8 mouse cellular contexts compared by ENCODE assay signal in genomic region chr11:108857678-108858338, GRCm38 (mm10).
DNase-seq lines count a peak whose midpoint lies in the region; ATAC-seq and TF ChIP-seq lines count a peak whose summit lies in the region.
"Had no signal": no experiment of that assay in that cellular context is flagged by ENCODE, and none has a peak within 500 bp of the region (broad histone marks: within the 10 kb centered on the region; RNA-seq: fewer than 3 reads in every experiment).

No protein-coding gene starts in this region.

- 41% methylated on average over 7 of the region's 7 CpGs for WGBS in limb, embryonic 12.5 days
- 25% methylated on average over 7 of the region's 7 CpGs for WGBS in midbrain, postnatal 0 days

- peak; percentile 9 for DNase-seq in ES-CJ7 (ENCODE audit: low read depth, low spot score)
- DNase-seq in adrenal gland, postnatal 10 days = peak; percentile 31
- peak; percentile 72 for DNase-seq in midbrain, postnatal 0 days (ENCODE audit: low spot score)
- DNase-seq in gastrocnemius, adult 18-20 months (ENCODE audit: low spot score) = no peak

- peaks cover 22% of the 10 kb centered on the region for H3K4me1 ChIP-seq in limb, embryonic 12.5 days (replicated peaks)
- H3K4me1 ChIP-seq in midbrain, postnatal 0 days (ENCODE audit: insufficient read depth, low read length) = peaks cover 19% of the 10 kb centered on the region; the same call in 1 of the 2 replicates

- peak; percentile 99 for ATAC-seq in frontal cortex, adult (ENCODE audit: low TSS enrichment)
- ATAC-seq in limb, embryonic 12.5 days (ENCODE audit: insufficient number of reproducible peaks, insufficient read depth, low FRiP score, low TSS enrichment, low read depth) = peak; percentile 47; the same call in 1 of the 2 replicates
- 0 out of 2 replicates have a peak, but pooled peaks have one; percentile 41 for ATAC-seq in midbrain, postnatal 0 days (ENCODE audit: low FRiP score)
- ATAC-seq in activated CD4-positive, CD25-positive, alpha-beta regulatory T cell, adult 4 months = no peak

- H3K9ac ChIP-seq in limb, embryonic 12.5 days (replicated peaks) = no peak overlapping the region
- H3K9ac ChIP-seq in midbrain, postnatal 0 days (replicated peaks; ENCODE audit: low read length, poor library complexity, severe bottlenecking) = no peak overlapping the region

- H3K4me3 ChIP-seq in limb, embryonic 12.5 days (replicated peaks) = no peak overlapping the region
- H3K4me3 ChIP-seq in midbrain, postnatal 0 days (ENCODE audit: low read depth, low read length) = no peak overlapping the region

- no peaks in the 10 kb centered on the region for H3K27me3 ChIP-seq in limb, embryonic 12.5 days
- H3K27me3 ChIP-seq in midbrain, postnatal 0 days (ENCODE audit: insufficient read depth, low read length) = no peaks in the 10 kb centered on the region

- 0 out of 2 replicates have a peak overlapping the region, but pooled peaks have one; percentile 50 for H3K27ac ChIP-seq in limb, embryonic 12.5 days
- peak overlapping the region; percentile 43; the same call in 1 of the 2 replicates for H3K27ac ChIP-seq in midbrain, postnatal 0 days (ENCODE audit: low read depth, low read length)
- H3K27ac ChIP-seq: kidney, postnatal 0 days had no signal

- no peaks in the 10 kb centered on the region for H3K36me3 ChIP-seq in limb, embryonic 12.5 days
- H3K36me3 ChIP-seq in midbrain, postnatal 0 days (ENCODE audit: insufficient read depth, low read length) = no peaks in the 10 kb centered on the region

- H3K4me2 ChIP-seq in limb, embryonic 12.5 days = no peak overlapping the region
- no peak overlapping the region for H3K4me2 ChIP-seq in midbrain, postnatal 0 days (ENCODE audit: low read depth, low read length, poor library complexity, severe bottlenecking)

- 0 out of 2 replicates have a peak, but pooled peaks cover 3% of the 10 kb centered on the region for H3K9me3 ChIP-seq in limb, embryonic 12.5 days
- no peaks in the 10 kb centered on the region for H3K9me3 ChIP-seq in midbrain, postnatal 0 days (ENCODE audit: low read length)

- no peak for TF ChIP-seq CTCF in midbrain, postnatal 0 days (IDR thresholded peaks at IDR 0.05)
